Mouse (Mus musculus): ENCODE measurements around the gene Olfr508. TPM values are rescaled to one million over a fixed set of nuclear protein-coding genes. Genes with fewer than 3 reads are reported as not detected.

The Olfr508 gene
- polyA plus RNA-seq, 2 experiments = not detected

DNA sequence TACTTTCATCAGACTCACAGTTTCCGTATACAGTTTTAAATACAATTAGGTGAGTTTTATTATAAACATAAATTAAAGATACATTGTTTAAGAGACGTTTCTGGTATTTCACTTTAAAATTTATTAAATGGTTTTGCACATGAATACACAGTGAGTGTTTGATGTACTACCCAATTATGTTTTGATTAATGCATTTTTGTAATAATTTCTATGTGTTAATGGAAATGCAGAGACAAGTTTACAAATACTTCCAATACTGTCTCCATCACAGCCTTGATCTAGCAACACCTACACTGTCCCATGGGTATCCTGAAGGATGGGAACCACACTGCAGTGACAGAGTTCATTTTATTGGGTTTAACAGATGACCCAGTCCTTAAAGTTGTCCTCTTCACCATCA is 8.3 kb upstream of the Olfr508 start, which contains the start of gene Olfr507:
Gene Olfr507 (plus strand): TSS at position 301 of the 400 bp plus-strand sequence.
- Histone ChIP-seq H3K27ac (no peak within 1 kb of the TSS), H3K4me1 (replicated peaks; ENCODE audit: control insufficient read depth in 2 of 2, insufficient read depth in 2 of 2, low read length in 1 of 2) (no peaks in the 10 kb centered on the region), H3K9ac (replicated peaks) (no peak within 1 kb of the TSS), H3K36me3 (replicated peaks; ENCODE audit: control insufficient read depth, insufficient read depth, low read depth) (no peaks in the 10 kb centered on the region), H3K4me3 (ENCODE audit: insufficient read depth in 1 of 2, low read depth in 2 of 2, low read length in 2 of 2) (no peak within 1 kb of the TSS), H3K27me3 (ENCODE audit: control insufficient read depth, insufficient read depth, low read length) (no peaks in the 10 kb centered on the region), H3K9me3 (ENCODE audit: control insufficient read depth, low read length) (no peaks in the 10 kb centered on the region), H3K4me2 (ENCODE audit: low read depth) (no peak within 1 kb of the TSS)
- no peak for TF ChIP-seq CTCF (IDR thresholded peaks at IDR 0.05; ENCODE audit: low read depth)
- no peak for TF ChIP-seq EP300 (IDR thresholded peaks at IDR 0.05; ENCODE audit: low read depth)
- no peak for ATAC-seq (ENCODE audit: insufficient read depth)
- DNase-seq (ENCODE audit: low read depth in 3 of 3, low spot score in 3 of 3) = no peak
- whole genome bisulfite sequencing (ENCODE audit: insufficient replicate concordance) = 40% methylated on average over 2 of the region's 2 CpGs

DNA sequence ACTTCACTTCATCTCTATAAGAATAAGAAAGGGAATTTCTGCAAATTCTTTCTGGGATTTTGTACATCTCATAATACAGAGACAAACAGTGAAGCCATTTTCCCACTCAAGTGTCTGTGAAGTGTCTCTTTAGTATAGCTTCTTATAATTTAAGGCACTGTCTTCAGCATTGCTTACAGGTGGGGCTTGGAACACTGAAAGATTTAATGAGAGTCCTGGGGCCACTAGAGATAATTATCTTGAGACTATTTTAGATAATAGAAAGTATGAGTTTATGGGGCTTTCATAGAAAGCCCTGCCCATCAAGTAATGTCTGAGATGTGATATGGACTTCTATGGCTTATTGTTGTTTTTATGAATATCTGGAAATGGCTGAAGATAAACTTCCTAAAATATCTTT is 22.0 kb downstream of the Olfr508 start, which contains the start of gene Olfr509:
Gene Olfr509 (minus strand): TSS at position 101 of the 400 bp plus-strand sequence.
- no peak within 1 kb of the TSS for H3K9ac ChIP-seq (replicated peaks)
- TF ChIP-seq CTCF (IDR thresholded peaks at IDR 0.05; ENCODE audit: low read depth) (no peak), EP300 (IDR thresholded peaks at IDR 0.05; ENCODE audit: low read depth) (no peak)
- no peaks in the 10 kb centered on the region for H3K36me3 ChIP-seq (replicated peaks; ENCODE audit: control insufficient read depth, insufficient read depth, low read depth)
- ATAC-seq (ENCODE audit: insufficient read depth) (no peak), DNase-seq (ENCODE audit: low read depth in 3 of 3, low spot score in 3 of 3) (no peak)
- H3K27me3 ChIP-seq (ENCODE audit: control insufficient read depth, insufficient read depth, low read length) = no peaks in the 10 kb centered on the region
- H3K4me3 ChIP-seq (ENCODE audit: insufficient read depth in 1 of 2, low read depth in 2 of 2, low read length in 2 of 2) = no peak within 1 kb of the TSS
- H3K9me3 ChIP-seq (ENCODE audit: control insufficient read depth, low read length) = no peaks in the 10 kb centered on the region
- no peaks in the 10 kb centered on the region for H3K4me1 ChIP-seq (replicated peaks; ENCODE audit: control insufficient read depth in 2 of 2, insufficient read depth in 2 of 2, low read length in 1 of 2)
- no peak within 1 kb of the TSS for H3K27ac ChIP-seq
- H3K4me2 ChIP-seq (ENCODE audit: low read depth) = no peak within 1 kb of the TSS

DNA sequence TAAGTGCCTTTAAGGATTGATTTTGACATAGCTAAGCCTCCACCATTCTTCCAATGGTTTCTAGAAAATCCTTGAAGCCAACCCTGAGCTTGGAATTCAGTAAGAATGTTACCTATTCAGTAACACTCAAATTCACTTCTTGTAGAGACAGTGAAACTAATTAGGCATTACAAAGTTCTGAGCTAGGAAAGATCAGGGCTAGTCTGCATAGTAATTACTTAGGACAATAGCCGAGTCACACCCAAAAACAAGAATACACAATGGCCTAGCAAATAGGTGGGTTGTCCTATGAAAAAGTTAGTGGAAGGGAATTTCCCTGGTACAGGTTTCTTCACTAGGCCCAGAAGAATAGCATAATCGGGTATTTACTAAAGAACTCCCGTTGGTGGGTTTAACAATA is 32.6 kb downstream of the Olfr508 start:
- no peaks in the 10 kb centered on the region for H3K9me3 ChIP-seq (ENCODE audit: control insufficient read depth, low read length)
- no peak overlapping the region for H3K27ac ChIP-seq
- no peak overlapping the region for H3K4me2 ChIP-seq (ENCODE audit: low read depth)
- no peak overlapping the region for H3K9ac ChIP-seq (replicated peaks)
- DNase-seq (ENCODE audit: low read depth in 3 of 3, low spot score in 3 of 3) (no peak), ATAC-seq (ENCODE audit: insufficient read depth) (no peak)
- no peak overlapping the region for H3K4me3 ChIP-seq (ENCODE audit: insufficient read depth in 1 of 2, low read depth in 2 of 2, low read length in 2 of 2)
- H3K36me3 ChIP-seq (replicated peaks; ENCODE audit: control insufficient read depth, insufficient read depth, low read depth) = no peaks in the 10 kb centered on the region
- H3K27me3 ChIP-seq (ENCODE audit: control insufficient read depth, insufficient read depth, low read length) = no peaks in the 10 kb centered on the region
- H3K4me1 ChIP-seq (replicated peaks; ENCODE audit: control insufficient read depth in 2 of 2, insufficient read depth in 2 of 2, low read length in 1 of 2) = no peaks in the 10 kb centered on the region
- TF ChIP-seq CTCF (IDR thresholded peaks at IDR 0.05; ENCODE audit: low read depth) = no peak
- no peak for TF ChIP-seq EP300 (IDR thresholded peaks at IDR 0.05; ENCODE audit: low read depth)
- 47% methylated on average over 3 of the region's 3 CpGs for WGBS (ENCODE audit: insufficient replicate concordance)

GRCm38 (mm10) chr7:108666118-108666517 is 36.3 kb downstream of the Olfr508 start, which contains the start of gene Olfr510:
Gene Olfr510, plus strand, starts transcription at chr7:108666418.
- H3K27ac ChIP-seq = no peak within 1 kb of the TSS
- H3K4me3 ChIP-seq (ENCODE audit: insufficient read depth in 1 of 2, low read depth in 2 of 2, low read length in 2 of 2) = no peak within 1 kb of the TSS
- no peak within 1 kb of the TSS for H3K4me2 ChIP-seq (ENCODE audit: low read depth)
- TF ChIP-seq CTCF (IDR thresholded peaks at IDR 0.05; ENCODE audit: low read depth) (no peak), EP300 (IDR thresholded peaks at IDR 0.05; ENCODE audit: low read depth) (no peak)
- H3K36me3 ChIP-seq (replicated peaks; ENCODE audit: control insufficient read depth, insufficient read depth, low read depth) = no peaks in the 10 kb centered on the region
- 57% methylated on average over 1 of the region's 1 CpGs for WGBS (ENCODE audit: insufficient replicate concordance)
- no peaks in the 10 kb centered on the region for H3K4me1 ChIP-seq (replicated peaks; ENCODE audit: control insufficient read depth in 2 of 2, insufficient read depth in 2 of 2, low read length in 1 of 2)
- DNase-seq (ENCODE audit: low read depth in 3 of 3, low spot score in 3 of 3) = no peak
- H3K9ac ChIP-seq (replicated peaks) = no peak within 1 kb of the TSS
- no peaks in the 10 kb centered on the region for H3K27me3 ChIP-seq (ENCODE audit: control insufficient read depth, insufficient read depth, low read length)
- no peak for ATAC-seq (ENCODE audit: insufficient read depth)
- no peaks in the 10 kb centered on the region for H3K9me3 ChIP-seq (ENCODE audit: control insufficient read depth, low read length)

DNA sequence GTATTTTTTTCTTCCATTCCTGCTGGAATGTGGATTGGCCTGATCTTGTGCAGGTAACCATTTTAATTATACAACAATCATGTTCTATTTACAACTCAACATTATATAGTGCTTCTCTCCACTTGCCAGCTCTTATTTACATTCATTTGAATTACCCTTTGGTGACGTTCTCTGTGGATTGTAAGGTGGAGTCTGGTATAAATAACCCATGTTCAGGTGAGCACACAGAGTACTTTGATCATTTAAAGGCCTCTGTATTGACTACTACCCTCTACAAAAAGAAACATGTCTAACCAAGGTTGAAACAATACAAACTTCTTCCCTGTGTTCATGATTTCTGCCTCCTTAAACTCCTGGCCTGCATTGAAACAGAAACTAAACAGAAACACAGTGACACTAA is 41.3 kb downstream of the Olfr508 start:
- WGBS (ENCODE audit: insufficient replicate concordance) = 41% methylated on average over 1 of the region's 1 CpGs
- H3K4me2 ChIP-seq (ENCODE audit: low read depth) = no peak overlapping the region
- no peak overlapping the region for H3K9ac ChIP-seq (replicated peaks)
- no peaks in the 10 kb centered on the region for H3K27me3 ChIP-seq (ENCODE audit: control insufficient read depth, insufficient read depth, low read length)
- DNase-seq (ENCODE audit: low read depth in 3 of 3, low spot score in 3 of 3) (no peak), ATAC-seq (ENCODE audit: insufficient read depth) (no peak)
- H3K36me3 ChIP-seq (replicated peaks; ENCODE audit: control insufficient read depth, insufficient read depth, low read depth) = no peaks in the 10 kb centered on the region
- no peak overlapping the region for H3K4me3 ChIP-seq (ENCODE audit: insufficient read depth in 1 of 2, low read depth in 2 of 2, low read length in 2 of 2)
- no peaks in the 10 kb centered on the region for H3K9me3 ChIP-seq (ENCODE audit: control insufficient read depth, low read length)
- TF ChIP-seq EP300 (IDR thresholded peaks at IDR 0.05; ENCODE audit: low read depth) (no peak), CTCF (IDR thresholded peaks at IDR 0.05; ENCODE audit: low read depth) (no peak)
- H3K27ac ChIP-seq = no peak overlapping the region
- H3K4me1 ChIP-seq (replicated peaks; ENCODE audit: control insufficient read depth in 2 of 2, insufficient read depth in 2 of 2, low read length in 1 of 2) = no peaks in the 10 kb centered on the region

Data from liver, embryonic 14.5 days (tissue).